Mouse (Mus musculus) cerebellum, postnatal 25 days (tissue): ENCODE measurements around the gene Gimap9.
"Not testable (repeated sequence)": the region's sequence is repeated elsewhere in the genome, so short reads cannot be mapped to it uniquely, and the experiment has no call there.

Experiments used
- DNase-seq, 2 experiments: peaks; one replicate each; pipeline ENCODE4 v3.0.0; 2021; ENCODE audit warnings: mixed read lengths in 2 of 2

Gene Gimap9

DNA sequence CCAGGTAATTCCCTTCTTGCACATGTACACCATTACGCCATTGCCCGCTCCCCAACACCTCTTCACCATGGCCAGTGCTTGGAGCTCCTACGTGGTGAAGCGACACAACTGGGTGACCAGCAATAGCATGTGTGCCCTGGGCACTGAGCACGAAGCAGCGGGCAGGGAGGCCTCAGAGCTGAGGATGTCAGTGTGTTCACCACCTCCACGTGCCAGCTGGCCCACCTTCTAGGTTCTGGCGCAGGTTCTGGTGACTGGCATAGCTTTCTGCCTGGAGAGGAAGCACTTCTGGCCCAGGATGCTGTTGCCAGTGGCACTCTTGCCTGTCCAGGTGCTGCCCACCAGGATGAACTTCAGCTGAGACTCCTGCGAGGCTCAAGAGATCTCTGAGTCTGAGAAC, 10.5 kb upstream of the Gimap9 start:
- DNase-seq, result no peak

DNA sequence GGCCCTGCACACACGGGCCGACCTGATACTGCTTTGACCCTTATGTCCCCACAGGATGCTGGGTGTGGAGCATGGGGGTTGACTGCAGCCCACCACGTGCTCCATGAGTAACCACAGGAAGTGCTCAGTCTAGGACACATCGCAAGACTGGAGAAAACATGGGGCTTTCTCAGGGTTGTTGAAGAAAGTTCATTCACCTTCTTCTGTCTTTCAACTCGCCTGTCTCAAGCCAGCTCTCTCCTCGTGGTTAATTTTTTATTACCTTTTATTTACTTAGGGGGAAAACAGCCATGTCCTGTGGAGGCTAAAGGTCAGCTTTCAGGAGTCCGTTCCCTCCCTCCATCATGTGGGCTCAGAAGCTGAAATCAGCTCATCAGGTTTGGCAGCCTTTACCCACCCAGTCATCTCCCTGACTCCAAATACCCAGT, 9.8 kb upstream of the Gimap9 start:
- DNase-seq, result no peak

DNA sequence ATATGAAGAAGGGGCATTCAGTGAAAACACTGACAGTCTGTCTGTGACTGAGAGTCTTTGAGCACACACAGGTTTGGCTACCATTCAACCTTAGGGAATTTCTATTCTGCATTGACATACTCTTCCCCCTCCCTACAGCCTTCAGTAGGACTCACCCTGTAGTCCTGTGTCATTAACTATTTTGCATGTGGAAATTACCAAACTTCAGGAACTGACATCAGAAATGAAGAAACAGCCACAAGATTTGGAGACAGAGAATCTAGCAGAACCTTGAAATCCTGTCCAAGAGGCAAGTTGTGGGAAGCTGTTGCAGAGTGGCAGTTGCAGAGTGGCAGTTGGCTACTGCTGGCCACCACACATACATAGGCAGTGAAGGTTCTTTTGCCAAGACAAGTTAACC, 7.9 kb upstream of the Gimap9 start:
- DNase-seq, result no peak

DNA sequence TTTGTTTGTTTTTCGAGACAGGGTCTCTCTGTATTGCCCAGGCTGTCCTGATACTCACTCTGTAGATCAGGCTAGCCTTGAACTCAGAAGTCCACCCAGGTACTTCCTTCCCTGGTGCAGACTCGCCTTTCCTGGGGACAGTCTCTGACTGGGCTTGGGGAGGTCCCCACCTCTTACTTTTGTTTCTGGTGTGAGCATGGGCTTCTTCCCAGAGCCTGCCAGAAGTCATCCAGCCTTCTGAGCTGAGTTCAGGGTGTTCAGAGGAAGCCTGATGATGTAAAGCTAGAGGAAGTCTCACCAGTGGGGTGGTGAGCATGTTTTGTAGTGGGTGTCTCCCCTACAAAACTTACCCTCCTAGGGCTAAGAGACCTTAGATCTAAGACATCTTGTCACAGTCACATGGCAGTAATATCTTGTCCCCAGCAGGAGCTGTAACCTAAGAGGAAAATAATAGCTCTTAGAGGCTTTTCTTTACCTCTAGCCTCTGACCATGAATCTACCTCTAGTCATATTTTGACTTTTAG, 6.4 kb upstream of the Gimap9 start:
- no peak for DNase-seq

DNA sequence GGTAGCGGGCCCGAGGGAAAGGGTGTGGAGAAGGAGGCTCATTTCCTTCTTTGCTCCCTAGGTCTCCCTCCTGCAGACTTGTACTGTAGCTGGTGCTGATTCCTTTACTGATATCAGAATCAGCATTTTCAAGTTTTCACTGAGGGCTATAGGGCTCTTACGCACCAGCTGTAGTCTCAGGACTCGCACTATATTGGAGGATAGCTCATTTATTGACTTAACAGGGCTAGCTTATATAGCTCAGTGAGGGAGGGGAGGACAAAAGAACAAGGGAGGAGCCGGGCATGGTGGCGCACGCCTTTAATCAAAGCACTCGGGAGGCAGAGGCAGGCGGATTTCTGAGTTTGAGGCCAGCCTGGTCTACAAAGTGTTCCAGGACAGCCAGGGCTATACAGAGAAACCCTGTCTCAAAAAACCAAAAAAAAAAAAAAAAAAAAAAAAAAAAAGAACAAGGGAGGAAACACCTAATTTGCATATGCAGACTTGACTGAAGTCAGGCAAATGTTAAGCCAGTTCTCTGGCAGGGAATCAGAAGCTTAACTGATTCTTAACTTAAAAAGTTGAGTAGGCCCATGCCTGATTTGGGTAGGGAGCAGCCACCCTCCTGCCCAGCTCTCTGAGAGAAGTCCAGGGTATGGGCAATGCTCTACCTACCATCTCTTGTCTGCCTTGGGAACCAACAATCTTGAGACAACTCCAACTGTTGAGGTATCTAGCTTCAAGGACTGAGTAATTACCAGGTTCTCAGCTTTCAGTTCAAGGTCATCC, 1.5 kb upstream of the Gimap9 start:
- no peak for DNase-seq

DNA sequence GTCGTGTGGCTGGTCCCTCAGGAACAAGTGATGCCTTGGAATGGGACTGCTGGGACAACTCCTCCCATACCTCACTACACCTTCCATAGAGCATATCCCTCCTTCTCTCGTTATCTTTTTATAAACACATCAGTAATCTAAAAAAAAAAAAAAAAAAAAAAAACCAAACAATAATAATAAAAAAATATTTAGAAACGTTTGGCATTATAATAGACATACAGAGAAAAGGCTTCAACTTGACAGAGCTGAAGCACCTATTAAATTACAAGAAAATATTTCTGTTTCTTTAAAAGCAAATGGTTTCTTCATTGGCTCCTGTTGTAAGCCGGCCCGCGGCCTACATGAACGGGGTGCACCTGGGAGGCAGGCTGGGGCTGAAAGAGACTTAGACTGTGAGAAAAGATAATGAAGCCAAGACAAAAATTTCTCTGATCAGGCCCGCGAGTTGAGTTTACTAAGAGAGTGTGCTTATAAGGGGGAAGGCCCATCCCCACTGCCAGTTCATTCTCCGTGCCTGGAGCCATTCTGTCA, 464 bp upstream of the Gimap9 start:
- DNase-seq, result no peak

DNA sequence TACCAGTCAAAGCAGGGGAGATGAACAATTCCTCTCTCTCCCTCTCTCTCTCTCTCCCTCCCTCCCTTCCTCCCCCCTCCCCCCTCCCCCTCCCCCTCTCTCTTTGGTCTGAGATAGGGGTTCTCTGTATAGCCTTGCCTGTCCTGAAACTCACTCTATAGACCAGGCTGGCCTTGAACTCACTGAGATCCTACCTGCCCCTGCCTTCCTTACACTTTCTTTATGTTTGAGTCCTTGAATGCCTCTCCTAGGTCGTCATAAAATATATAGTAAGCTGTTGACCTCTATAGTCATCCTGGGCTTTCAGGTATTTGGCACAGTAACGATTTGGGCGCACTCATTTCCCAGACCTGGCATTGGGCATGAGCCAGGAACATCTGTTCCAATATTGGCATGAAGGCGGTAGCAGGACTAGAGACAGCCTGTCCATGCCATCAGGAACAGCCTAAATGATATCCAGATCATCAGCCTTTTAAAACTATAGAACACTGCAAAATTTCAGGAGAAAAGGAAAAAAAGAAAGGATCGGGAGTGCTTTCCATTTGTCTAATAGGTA, 1.0 kb downstream of the Gimap9 start:
- no peak for DNase-seq

DNA sequence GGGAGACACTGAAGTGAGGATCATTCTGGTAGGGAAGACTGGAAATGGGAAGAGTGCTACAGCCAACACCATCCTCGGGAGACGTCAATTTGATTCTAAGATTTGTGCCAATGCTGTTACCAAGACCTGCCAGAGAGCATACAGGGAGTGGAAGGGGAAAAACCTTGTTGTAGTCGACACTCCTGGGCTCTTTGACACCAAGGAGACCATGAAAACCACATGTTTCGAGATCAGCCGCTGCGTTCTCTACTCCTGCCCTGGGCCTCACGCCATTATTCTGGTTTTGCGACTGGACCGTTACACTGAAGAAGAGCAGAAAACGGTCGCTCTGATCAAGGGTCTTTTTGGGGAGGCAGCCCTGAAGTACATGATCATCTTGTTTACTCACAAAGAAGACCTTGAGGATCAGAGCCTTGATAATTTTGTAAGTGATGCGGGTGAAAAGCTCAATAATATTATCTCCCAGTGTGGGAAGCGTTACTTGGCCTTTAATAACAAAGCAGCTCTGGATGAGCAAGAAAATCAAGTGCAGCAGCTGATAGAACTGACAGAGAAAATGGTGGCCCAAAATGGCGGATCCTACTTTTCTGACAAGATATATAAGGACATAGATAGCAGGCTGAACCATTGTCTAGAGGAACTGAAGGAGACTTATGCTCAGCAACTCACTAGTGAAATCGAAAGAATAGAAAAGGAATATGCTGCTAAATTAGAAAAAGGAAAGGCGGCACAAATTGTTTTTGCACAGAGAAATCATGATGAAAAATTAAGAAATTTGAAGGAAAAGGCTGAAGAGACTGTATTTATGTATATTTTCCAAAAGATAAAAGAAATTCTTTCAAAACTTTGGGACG, 1.8 kb downstream of the Gimap9 start:
- no peak for DNase-seq

DNA sequence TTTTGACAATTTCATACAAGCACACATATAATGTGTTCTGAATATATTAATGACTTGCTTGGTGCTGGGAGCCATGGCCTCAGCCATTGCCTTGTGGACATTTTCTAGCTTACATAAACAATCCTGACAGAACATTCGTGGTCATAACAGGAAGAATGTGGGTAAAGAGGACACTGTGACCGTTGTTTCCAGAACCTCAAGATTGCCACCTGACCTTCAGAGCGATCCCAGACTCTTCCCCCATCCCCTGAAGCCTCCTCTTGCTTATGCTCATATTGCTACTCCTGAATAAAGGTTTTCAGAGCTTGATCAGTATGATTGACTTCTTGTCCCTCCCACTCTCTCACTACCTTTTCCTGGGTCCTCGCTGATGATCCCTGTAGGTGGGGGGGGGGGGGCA, 2.5 kb downstream of the Gimap9 start:
- no peak for DNase-seq

DNA sequence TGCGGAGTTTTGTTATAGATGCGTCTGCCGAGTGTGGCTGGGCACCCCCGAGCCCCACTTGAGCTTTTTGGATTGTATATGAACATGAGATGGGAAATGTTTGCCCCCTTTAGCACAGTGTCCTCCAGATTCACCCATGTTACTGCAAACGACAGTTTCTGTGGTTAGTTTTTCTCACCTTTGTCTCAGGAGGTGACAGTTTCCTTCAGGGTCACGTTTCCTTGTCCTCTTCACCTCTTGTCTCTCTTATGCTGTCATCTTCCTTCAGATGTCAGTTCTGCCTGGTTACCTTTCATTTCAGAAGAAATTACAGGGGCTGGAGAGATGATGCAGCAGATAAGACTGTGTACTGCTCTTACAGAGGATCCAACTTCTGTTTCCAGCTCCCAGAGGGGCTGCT, 3.8 kb downstream of the Gimap9 start:
- no peak for DNase-seq

DNA sequence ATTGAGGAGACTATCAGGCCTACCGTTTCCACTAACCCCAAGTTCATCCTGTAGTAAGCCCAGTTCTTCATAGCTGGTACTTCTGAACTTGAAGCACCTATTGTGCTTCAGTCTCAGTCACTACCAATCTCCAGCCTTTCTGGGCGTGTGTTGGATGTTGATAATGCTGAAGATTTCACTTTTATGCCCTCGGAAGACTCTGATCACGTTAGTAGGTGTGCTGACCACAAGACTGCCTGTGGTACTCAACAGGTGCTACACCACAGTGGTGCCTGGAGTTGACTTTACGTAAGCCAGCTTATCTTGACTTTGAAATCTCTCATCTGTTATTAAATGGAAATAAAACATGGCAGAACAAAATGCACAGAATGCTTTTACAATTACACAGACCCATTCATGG, 4.5 kb downstream of the Gimap9 start:
- DNase-seq, result no peak

DNA sequence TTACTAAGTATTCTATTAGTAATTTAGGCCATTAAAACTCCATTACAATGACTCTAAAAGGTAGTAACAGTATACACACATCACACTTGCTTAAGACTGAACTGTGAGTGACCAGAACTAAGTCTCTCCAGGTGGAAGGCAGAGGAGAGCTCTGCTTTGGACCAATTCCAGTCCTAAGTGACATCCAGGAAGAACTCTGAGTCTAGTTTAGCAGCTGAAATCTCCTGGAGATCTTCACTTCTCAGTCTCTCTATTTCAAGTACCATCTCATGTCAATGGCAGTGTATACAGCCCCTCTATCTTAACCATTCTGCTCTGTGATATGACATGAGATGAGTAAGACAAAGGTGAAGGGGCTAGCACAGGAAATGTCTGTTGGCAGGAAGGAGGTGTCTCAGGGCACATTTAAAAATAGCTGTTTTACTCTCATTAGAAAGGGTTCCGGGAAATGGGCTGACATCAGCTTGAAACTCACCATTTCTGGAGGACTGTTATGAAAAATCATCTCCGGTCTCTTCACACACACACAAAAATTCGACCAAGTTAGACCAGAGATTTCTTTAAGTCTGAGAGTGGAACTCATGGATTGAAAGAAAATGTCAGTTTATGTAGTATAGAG, 5.7 kb downstream of the Gimap9 start:
- DNase-seq, result no peak

DNA sequence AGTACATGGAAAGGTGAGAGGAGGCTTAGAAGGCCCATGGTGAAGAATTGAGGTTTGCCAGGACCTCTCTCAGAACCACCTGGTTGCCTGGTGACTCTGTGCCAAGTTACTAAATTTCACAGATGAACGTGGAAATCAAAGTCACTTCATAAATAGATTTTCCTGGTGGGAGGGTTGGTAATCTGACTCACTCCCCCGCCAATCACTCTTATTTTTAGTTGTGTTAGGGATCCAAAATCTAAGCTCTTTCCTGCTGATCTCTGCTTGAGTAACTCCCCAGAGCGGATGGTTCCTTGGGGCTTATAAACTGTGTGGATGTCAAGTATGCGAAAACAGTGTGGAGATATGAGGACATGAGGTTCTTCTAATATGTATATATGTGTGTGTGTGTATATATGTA, 6.3 kb downstream of the Gimap9 start:
- peak in 1 of 2 experiments; percentile 7 for DNase-seq

DNA sequence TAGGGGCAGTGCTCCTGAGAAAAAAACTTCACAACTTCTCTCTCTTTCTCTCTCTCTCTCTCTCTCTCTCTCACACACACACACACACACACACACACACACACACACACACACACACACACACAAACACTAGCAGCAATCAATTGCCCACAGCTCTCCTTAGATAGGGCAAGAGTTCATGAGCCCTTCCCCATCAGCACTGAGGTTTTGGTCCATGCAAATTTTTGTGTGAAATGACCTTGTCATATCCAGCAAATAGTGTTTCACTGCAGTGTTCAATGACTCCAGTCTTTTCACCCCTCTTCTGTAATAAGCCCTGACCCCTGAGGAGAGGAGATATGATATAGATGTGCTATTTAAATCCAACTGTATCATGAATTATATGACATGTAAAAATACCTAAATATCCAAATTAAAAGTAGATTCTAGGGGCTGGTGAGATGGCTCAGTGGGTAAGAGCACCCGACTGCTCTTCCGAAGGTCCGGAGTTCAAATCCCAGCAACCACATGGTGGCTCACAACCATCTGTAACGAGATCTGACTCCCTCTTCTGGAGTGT, 7.4 kb downstream of the Gimap9 start:
- not testable (repeated sequence) for DNase-seq

DNA sequence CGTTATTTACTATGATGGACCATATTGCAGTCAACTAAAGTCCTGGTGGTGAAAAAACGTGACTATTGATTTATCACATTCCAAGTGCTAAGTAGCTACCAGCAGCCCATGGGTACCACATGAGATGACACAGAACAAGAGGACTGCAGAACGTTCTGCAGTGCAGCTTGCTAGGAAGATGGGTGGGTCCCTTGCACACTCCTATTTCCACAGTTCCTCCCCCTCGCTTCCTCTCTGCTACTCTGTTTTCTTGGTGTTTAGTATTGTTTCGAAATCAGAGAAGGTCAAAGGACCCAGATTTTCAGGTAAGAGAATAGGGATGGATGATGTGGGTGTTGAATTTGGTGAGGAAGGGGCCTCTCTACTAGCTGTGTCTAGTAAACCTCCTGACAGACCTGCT, 8.4 kb downstream of the Gimap9 start, which contains the start of gene Gimap4:
Gimap4 (plus strand) TSS at position 231 of the 400 bp plus-strand sequence.
- no peak for DNase-seq

DNA sequence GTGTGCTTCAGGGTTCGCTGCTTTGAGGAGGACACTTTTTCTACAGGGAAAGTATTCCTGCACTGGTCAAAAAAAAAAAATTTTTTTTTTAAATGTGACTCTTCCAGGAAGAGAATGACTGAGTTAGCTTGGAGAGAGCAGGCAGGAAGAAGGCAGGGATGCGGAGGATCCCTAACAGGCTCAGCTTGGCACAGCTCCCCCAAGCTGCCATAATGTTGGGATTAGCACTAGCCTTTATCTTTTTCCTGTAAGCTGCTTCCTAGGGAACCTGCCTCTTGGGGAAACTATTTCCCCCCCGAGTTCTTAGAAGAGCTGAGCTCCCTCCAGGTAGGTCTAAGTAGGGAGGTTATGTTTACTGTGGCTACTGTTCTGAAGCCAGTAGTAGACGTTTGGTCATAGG, 8.9 kb downstream of the Gimap9 start:
- no peak for DNase-seq

DNA sequence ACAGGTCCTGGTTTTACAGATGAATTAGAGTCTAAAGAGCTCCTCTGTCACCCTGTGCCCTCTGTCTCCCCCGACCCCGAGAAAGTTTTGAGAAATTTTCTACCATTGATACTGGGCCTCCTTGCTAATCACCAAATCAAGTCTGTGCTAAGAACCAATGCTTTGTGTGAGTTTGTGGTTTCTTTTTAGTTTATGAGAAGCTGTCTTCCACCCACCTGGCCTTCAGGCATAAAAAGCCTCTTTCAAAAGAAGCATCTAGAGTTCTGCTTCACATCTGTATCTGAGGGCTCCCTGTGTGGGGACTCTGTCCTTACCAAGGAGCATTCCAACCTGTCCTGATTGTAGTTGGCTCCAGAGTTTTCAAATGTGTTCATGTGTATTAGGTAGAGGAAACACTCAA, 9.3 kb downstream of the Gimap9 start:
- DNase-seq, result no peak

DNA sequence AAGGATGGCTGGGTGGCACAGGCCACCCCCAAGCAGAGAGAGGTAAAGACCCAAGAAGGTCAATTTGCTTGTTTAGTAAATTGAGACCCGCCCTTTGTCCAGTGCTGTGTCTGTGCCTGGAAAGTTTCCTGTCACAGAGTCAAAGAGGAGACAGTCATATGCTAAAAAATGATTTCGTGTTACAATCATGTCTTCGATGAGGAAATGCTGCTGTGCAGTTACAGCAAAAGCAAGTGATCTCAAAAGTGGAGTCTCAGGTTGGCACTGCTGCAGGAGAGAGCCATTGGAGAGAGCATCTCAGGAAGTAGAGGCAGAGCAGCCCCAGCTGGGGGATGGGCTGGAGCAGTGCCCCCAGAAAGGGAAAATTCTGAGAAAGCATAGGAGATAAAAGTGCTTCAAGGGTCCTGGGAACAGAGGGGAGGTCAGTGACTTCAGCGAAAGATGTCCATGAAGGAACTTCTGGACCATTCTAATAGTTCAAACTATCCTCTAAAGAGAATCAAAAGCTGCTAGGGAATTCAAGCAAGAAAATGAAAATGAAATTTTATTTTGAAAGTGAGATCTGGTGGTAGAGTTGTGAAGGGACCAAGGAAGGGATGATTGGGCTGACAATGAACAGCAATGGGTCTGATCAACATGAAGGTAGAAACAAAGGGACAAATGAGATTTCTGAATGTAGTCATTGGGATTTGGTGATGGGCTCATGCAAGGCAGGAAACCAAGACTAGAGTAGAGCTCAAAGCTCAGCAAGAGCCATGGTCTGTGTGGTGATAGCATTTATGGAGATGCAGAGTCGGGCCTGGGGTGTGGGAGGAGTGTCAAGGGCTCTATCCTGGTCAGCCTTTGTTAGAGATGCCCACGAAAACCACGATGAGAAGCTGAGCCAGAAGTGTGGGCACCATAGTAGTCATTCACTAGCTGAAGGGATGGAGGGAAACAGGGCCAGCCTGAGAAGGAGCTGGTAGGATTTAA, 10.1 kb downstream of the Gimap9 start:
- no peak for DNase-seq

DNA sequence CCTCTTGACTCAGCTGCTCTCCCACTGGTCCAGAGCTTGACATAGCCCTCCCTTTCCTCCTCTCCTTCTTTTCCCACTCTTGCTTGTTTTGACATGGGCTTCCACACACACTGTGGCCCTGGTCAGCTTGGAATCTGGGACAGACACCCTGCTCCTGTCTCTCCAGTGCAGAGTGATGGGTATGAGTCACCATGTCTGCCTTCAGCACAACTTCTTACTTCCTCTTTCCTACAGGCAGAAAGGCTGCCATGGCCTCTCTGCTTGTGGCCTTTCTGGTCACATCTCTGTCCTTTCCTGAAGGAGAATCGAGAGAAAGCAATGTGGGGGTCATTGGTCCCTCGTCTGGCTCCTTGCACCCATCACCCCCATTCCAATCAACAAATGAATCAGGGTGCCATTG, 11.1 kb downstream of the Gimap9 start:
- no peak for DNase-seq

DNA sequence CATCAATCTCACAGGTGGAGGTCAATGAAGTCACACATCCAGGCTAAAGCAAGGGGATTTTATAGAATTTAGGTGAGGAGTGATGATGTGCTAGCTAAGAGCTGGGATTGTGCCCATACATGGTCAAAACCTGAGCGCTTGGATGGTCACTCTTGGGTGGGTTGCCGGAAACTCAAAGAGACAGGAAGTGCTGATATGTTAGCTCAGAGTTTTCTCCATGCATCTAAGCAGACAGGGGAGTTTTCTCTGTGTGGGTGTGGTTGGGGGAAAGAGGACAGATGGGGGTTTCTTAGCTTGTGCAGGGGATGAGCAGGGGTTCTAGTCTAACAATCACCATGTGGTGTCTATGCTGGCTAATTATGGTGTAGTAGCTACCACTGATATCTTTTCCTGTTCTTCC, 13.4 kb downstream of the Gimap9 start:
- DNase-seq, result no peak

DNA sequence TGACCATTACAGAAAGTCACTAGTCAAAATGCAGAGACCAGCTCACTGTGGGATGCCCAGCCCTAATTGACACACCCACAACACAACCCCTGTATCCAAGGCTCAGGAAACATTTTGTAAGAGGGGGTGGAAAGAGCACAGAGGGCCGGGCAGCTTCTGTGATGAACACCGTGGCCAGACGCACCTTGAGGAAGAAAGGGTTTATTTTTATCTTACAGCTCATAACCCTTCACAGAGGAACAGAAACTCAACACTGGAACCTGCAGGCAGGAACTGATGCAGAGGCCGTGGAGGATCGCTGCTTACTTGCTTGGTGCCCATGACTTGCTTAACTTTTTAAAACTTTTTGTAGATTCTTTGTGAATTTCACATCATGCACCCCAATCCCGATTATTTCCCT, 17.0 kb downstream of the Gimap9 start:
- no peak for DNase-seq
